Mouse (Mus musculus) erythroblast, embryonic 14.5 days (primary cell): ENCODE data around the gene Rbm3. TPM values are rescaled to one million over a fixed set of nuclear protein-coding genes. Genes with fewer than 3 reads are reported as not detected.

Experiments used
- H3K27me3 ChIP-seq: 2 replicates; pipeline ENCODE4 v1.6.1; 2012; ENCODE audit warnings: inconsistent platforms; ENCODE audit not compliant: control insufficient read depth
- H3K36me3 ChIP-seq: 2 replicates; pipeline ENCODE4 v1.6.1; 2012; ENCODE audit warnings: mild to moderate bottlenecking, inconsistent platforms; ENCODE audit not compliant: control insufficient read depth
- H3K4me1 ChIP-seq: 2 replicates; pipeline ENCODE4 v1.6.1; 2012; ENCODE audit warnings: inconsistent platforms; ENCODE audit not compliant: control insufficient read depth
- H3K4me3 ChIP-seq: replicated peaks from 2 replicates; pipeline ENCODE3; 2012; ENCODE audit warnings: moderate library complexity, mild to moderate bottlenecking, inconsistent platforms
- H3K9me3 ChIP-seq: 2 replicates; pipeline ENCODE4 v1.6.1; 2012; ENCODE audit warnings: low read length, inconsistent platforms, mixed read lengths; ENCODE audit not compliant: control insufficient read depth
- GATA1 ChIP-seq: IDR thresholded peaks from 2 replicates; pipeline ENCODE4 v1.6.1; 2012; ENCODE audit warnings: low read length, inconsistent platforms, mixed read lengths
- TAL1 ChIP-seq: IDR thresholded peaks from 3 replicates; pipeline ENCODE4 v1.6.1; 2012; ENCODE audit warnings: low read length, inconsistent platforms, mixed read lengths
- polyA plus RNA-seq: library from polyadenylated mRNA; stranded (reverse); fragments of >175 nt; gene quantifications from 2 replicates; pipeline ENCODE4 v1.2.3, GENCODE M21; 2012

The Rbm3 gene
- polyA plus RNA-seq = 9.4 and 12.0 TPM in 2 replicates

GRCm38 (mm10) chrX:8145153-8145991, at the start of gene Rbm3:
TSS of gene Rbm3 (minus strand) at chrX:8145880.
- TF ChIP-seq TAL1 (no peak), GATA1 (no peak)
- Histone ChIP-seq H3K36me3 (peaks cover 42% of the 10 kb centered on the region), H3K4me1 (peaks cover 48% of the 10 kb centered on the region), H3K4me3 (peak within 1 kb of the TSS; percentile 93), H3K9me3 (peaks cover 9% of the 10 kb centered on the region), H3K27me3 (no peaks in the 10 kb centered on the region)

GRCm38 (mm10) chrX:8193419-8193723, 47.7 kb upstream of the Rbm3 start, which contains the start of gene Ebp:
TSS of gene Ebp (minus strand) at chrX:8193512.
- no peak for TF ChIP-seq GATA1
- peaks cover 7% of the 10 kb centered on the region for H3K36me3 ChIP-seq
- H3K4me1 ChIP-seq = peaks cover 24% of the 10 kb centered on the region
- H3K9me3 ChIP-seq = peaks cover 6% of the 10 kb centered on the region; the same call in 1 of the 2 replicates
- H3K4me3 ChIP-seq = peak within 1 kb of the TSS; percentile 92
- H3K27me3 ChIP-seq = no peaks in the 10 kb centered on the region

GRCm38 (mm10) chrX:8192640-8193418, 47.1 kb upstream of the Rbm3 start:
- H3K36me3 ChIP-seq = peaks cover 11% of the 10 kb centered on the region

DNA sequence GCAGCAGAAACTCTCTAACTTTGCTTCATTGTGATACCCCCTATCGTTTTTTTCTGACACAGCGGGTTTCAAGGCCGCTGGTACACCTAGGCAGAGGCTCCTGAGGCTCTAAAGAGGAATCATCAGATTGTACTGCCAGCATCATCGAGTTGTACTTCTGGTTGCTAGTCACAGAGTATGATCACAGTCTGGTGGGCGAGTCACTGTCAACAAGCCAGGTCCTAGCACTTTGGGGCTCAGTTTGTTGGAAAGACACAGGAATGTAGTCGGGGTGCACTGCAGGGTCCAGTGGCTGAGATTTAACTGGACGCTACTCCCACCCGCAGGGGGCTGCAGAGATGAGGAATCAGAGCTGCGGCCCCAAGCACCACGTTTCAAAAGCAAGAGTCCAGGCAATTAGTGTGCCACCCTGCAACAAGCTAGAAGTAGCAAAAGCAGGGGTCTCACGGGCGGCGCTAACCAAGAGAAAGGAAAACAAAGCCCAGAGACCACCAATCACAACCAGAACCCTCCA, 46.5 kb upstream of the Rbm3 start:
- H3K27me3 ChIP-seq = no peaks in the 10 kb centered on the region
- H3K4me1 ChIP-seq = peaks cover 24% of the 10 kb centered on the region
- peaks cover 6% of the 10 kb centered on the region; the same call in 1 of the 2 replicates for H3K9me3 ChIP-seq
- H3K36me3 ChIP-seq = peaks cover 17% of the 10 kb centered on the region
- H3K4me3 ChIP-seq = peak overlapping the region; percentile 92
- TF ChIP-seq GATA1 (no peak), TAL1 (no peak)

More at GRCm38 (mm10) chrX:8192640-8193418, 47.1 kb upstream of the Rbm3 start:
- Histone ChIP-seq H3K4me1 (peaks cover 24% of the 10 kb centered on the region), H3K9me3 (peaks cover 6% of the 10 kb centered on the region; the same call in 1 of the 2 replicates), H3K27me3 (no peaks in the 10 kb centered on the region), H3K4me3 (peak overlapping the region; percentile 92)
- TF ChIP-seq TAL1 (no peak), GATA1 (no peak)

DNA sequence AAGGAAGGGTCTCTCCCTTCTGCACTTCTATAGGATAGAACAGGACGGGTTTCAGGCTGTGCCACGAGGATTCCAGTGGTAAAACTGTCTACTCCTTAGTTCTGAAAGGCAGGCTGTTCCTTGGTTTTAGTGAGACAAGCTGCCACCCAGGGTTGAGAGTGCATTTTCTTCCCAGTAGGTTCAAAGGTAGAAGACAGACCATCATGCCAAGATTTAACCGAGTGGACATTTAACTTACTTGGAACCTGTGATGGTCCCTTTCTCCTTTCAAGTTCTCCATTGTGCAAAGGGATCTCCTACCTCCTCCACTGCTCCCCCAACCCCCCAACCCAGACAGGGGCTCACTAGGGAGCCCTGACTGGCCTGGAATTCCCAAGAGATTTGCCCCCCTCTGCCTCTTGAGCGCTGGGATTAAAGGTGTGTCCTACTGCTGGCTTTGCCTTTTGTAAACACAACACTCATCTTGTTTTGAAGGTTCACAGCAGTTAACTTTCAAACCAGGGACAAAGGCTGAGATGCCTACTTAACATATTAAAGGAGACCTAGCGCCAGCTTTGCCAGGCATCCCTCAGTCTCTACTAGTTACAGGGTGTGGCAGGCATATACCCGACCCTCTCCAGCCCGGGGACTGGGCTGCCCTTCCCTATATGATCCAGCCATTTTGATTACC, 37.3 kb upstream of the Rbm3 start:
- no peak for TF ChIP-seq GATA1
- TF ChIP-seq TAL1 = no peak
- H3K4me1 ChIP-seq = peaks cover 10% of the 10 kb centered on the region
- H3K27me3 ChIP-seq = no peaks in the 10 kb centered on the region
- no peaks in the 10 kb centered on the region for H3K9me3 ChIP-seq
- H3K36me3 ChIP-seq = peaks cover 33% of the 10 kb centered on the region
- H3K4me3 ChIP-seq = no peak overlapping the region

DNA sequence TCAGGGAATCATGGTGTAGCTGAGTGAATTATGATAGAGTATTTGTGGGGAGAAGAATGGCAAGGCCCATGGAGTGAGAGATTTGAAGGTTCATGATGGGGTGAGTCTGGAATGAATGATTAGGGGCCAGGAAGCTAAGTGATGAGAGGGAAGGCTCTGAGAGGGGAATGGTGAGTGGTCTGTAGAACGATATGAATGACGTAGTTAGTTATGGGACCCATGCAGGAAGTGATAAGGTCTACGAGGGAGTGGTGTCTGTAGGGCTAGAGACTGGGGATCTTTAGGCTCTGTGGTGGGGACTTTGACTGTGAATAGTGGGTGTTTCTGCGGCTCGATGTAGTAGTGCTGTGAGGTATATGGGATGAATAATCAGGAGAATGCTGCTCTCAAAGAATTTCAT, 34.0 kb upstream of the Rbm3 start:
- peaks cover 22% of the 10 kb centered on the region for H3K4me1 ChIP-seq
- no peaks in the 10 kb centered on the region for H3K27me3 ChIP-seq
- no peak overlapping the region for H3K4me3 ChIP-seq
- no peak for TF ChIP-seq TAL1
- no peak for TF ChIP-seq GATA1
- 0 out of 2 replicates have a peak, but pooled peaks cover 2% of the 10 kb centered on the region for H3K9me3 ChIP-seq
- H3K36me3 ChIP-seq = peaks cover 2% of the 10 kb centered on the region; the same call in 1 of the 2 replicates

DNA sequence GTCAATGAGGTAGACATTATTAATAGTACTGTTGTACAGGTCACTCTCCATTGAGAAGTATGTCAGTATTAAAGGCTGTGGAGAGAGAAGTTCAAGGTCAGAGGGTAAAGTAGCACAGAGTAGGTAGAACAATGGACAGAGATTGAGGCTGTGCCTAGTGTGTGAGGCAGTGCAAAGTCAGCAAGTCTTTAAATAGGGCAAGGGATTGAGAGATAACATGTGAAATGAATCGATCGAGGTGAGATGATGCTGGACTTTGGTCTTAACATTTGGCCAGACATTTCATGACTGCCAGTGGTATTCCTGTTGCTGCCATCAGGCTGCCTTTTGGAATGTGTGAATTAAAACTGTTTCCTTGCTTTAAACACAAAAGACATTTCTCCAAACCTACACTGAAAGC, 33.2 kb upstream of the Rbm3 start:
- Histone ChIP-seq H3K4me1 (peaks cover 26% of the 10 kb centered on the region), H3K9me3 (0 out of 2 replicates have a peak, but pooled peaks cover 2% of the 10 kb centered on the region), H3K27me3 (no peaks in the 10 kb centered on the region), H3K4me3 (no peak overlapping the region), H3K36me3 (peaks cover 3% of the 10 kb centered on the region)
- TF ChIP-seq GATA1 (no peak), TAL1 (no peak)

- Histone ChIP-seq H3K4me3 (peak within 1 kb of the TSS; percentile 68), H3K4me1 (peaks cover 26% of the 10 kb centered on the region), H3K27me3 (no peaks in the 10 kb centered on the region), H3K9me3 (0 out of 2 replicates have a peak, but pooled peaks cover 2% of the 10 kb centered on the region), H3K36me3 (peaks cover 23% of the 10 kb centered on the region)
- TF ChIP-seq TAL1 (no peak), GATA1 (no peak)
Measured at GRCm38 (mm10) chrX:8175504-8176385, 30.1 kb upstream of the Rbm3 start, which contains the start of gene Tbc1d25. TSS of gene Tbc1d25 (minus strand) at chrX:8176181.
